ENCODE assay signal across 17 mouse cellular contexts in genomic region chr17:67702941-67703340, GRCm38 (mm10).
"Had no signal": no experiment of that assay in that cellular context is flagged by ENCODE, and none has a peak within 500 bp of the region (broad histone marks: within the 10 kb centered on the region; RNA-seq: fewer than 3 reads in every experiment).

No protein-coding gene starts in this region.

- H3K9ac ChIP-seq: liver, embryonic 12.5 days; liver, embryonic 14.5 days; lung, embryonic 14.5 days; midbrain, embryonic 15.5 days had no signal

- H3K4me2 ChIP-seq: liver, embryonic 12.5 days; lung, embryonic 14.5 days; midbrain, embryonic 11.5 days; midbrain, embryonic 15.5 days had no signal

- ATAC-seq: liver, embryonic 12.5 days; midbrain, embryonic 15.5 days had no signal

- DNase-seq: lung, adult 18-20 months; lung, embryonic 14.5 days; lung, postnatal 10 days; lung, postnatal 4 days; retina, postnatal 1 day; right cerebral cortex, adult 18-20 months; right cerebral cortex, postnatal 25 days; right cerebral cortex, postnatal 4 days; spleen, adult 18-20 months; thymus, adult 18-20 months; thymus, postnatal 14 days; thymus, postnatal 36 days had no signal

- H3K4me3 ChIP-seq: liver, embryonic 12.5 days; midbrain, embryonic 15.5 days; myocyte had no signal

- H3K4me1 ChIP-seq: liver, embryonic 12.5 days had no signal

- H3K27ac ChIP-seq: liver, embryonic 12.5 days; liver, embryonic 14.5 days; midbrain, embryonic 15.5 days had no signal

- H3K9me3 ChIP-seq: liver, embryonic 12.5 days; midbrain, embryonic 15.5 days had no signal

- H3K36me3 ChIP-seq: liver, embryonic 12.5 days; midbrain, embryonic 15.5 days had no signal
